Mouse (Mus musculus): ENCODE measurements around the gene Dohh. TPM values are rescaled to one million over a fixed set of nuclear protein-coding genes. Genes with fewer than 3 reads are reported as not detected.
A peak's percentile ranks its signal among the peaks of the same experiment; 100 is the strongest.

Dohh gene
- polyA plus RNA-seq, 1 experiment: 113 TPM

GRCm38 (mm10) chr10:81392270-81392669, 8.0 kb downstream of the Dohh start:
- peak overlapping the region; percentile 100 for H3K27ac ChIP-seq (ENCODE audit: insufficient read depth, low read depth, low read length)
- peaks cover 39% of the 10 kb centered on the region for H3K36me3 ChIP-seq (ENCODE audit: control insufficient read depth, insufficient read depth, low read length)
- no peaks in the 10 kb centered on the region for H3K27me3 ChIP-seq (ENCODE audit: control insufficient read depth, insufficient read depth, low read length)
- H3K4me3 ChIP-seq (ENCODE audit: low read depth, low read length): peak overlapping the region; percentile 65
- TF ChIP-seq CTCF (IDR thresholded peaks at IDR 0.05; ENCODE audit: extremely low read depth, insufficient read length, insufficient replicate concordance, low read depth, low read length) (no peak), POLR2A (IDR thresholded peaks at IDR 0.05; ENCODE audit: low read depth, low read length) (no peak; the same call in 1 of the 2 replicates)
- peaks cover 27% of the 10 kb centered on the region for H3K4me1 ChIP-seq (ENCODE audit: control insufficient read depth, insufficient read depth, insufficient read length, low read length)
- WGBS: 38% methylated on average over 6 of the region's 6 CpGs

GRCm38 (mm10) chr10:81392781-81393185, 8.6 kb downstream of the Dohh start, which contains the start of gene Smim24:
Gene Smim24 (plus strand): TSS chr10:81393051.
- peak; percentile 95; the same call in 1 of the 2 replicates for TF ChIP-seq POLR2A (IDR thresholded peaks at IDR 0.05; ENCODE audit: low read depth, low read length)
- no peak for TF ChIP-seq CTCF (IDR thresholded peaks at IDR 0.05; ENCODE audit: extremely low read depth, insufficient read length, insufficient replicate concordance, low read depth, low read length)
- H3K27ac ChIP-seq (ENCODE audit: insufficient read depth, low read depth, low read length): peak within 1 kb of the TSS; percentile 100
- 15% methylated on average over 14 of the region's 14 CpGs for whole genome bisulfite sequencing
- peak within 1 kb of the TSS; percentile 72 for H3K4me3 ChIP-seq (ENCODE audit: low read depth, low read length)
- H3K27me3 ChIP-seq (ENCODE audit: control insufficient read depth, insufficient read depth, low read length): no peaks in the 10 kb centered on the region
- H3K36me3 ChIP-seq (ENCODE audit: control insufficient read depth, insufficient read depth, low read length): peaks cover 34% of the 10 kb centered on the region
- H3K4me1 ChIP-seq (ENCODE audit: control insufficient read depth, insufficient read depth, insufficient read length, low read length): peaks cover 27% of the 10 kb centered on the region

- Histone ChIP-seq H3K27me3 (ENCODE audit: control insufficient read depth, insufficient read depth, low read length) (no peaks in the 10 kb centered on the region), H3K36me3 (ENCODE audit: control insufficient read depth, insufficient read depth, low read length) (peaks cover 27% of the 10 kb centered on the region), H3K4me3 (ENCODE audit: low read depth, low read length) (peak overlapping the region; percentile 72), H3K4me1 (ENCODE audit: control insufficient read depth, insufficient read depth, insufficient read length, low read length) (peaks cover 27% of the 10 kb centered on the region), H3K27ac (ENCODE audit: insufficient read depth, low read depth, low read length) (peak overlapping the region; percentile 99)
- TF ChIP-seq POLR2A (IDR thresholded peaks at IDR 0.05; ENCODE audit: low read depth, low read length) (no peak), CTCF (IDR thresholded peaks at IDR 0.05; ENCODE audit: extremely low read depth, insufficient read length, insufficient replicate concordance, low read depth, low read length) (no peak)
- 2% methylated on average over 19 of the region's 19 CpGs for WGBS
Measured at GRCm38 (mm10) chr10:81393456-81394063, 9.3 kb downstream of the Dohh start.

GRCm38 (mm10) chr10:81395127-81395526, 10.9 kb downstream of the Dohh start:
- Histone ChIP-seq H3K4me1 (ENCODE audit: control insufficient read depth, insufficient read depth, insufficient read length, low read length) (peaks cover 20% of the 10 kb centered on the region), H3K4me3 (ENCODE audit: low read depth, low read length) (peak overlapping the region; percentile 72)
- WGBS: 16% methylated on average over 5 of the region's 5 CpGs

GRCm38 (mm10) chr10:81395865-81396264, 11.6 kb downstream of the Dohh start:
- TF ChIP-seq POLR2A (IDR thresholded peaks at IDR 0.05; ENCODE audit: low read depth, low read length): 0 out of 2 replicates have a peak, but pooled peaks have one; percentile 15
- no peak for TF ChIP-seq CTCF (IDR thresholded peaks at IDR 0.05; ENCODE audit: extremely low read depth, insufficient read length, insufficient replicate concordance, low read depth, low read length)
- H3K27me3 ChIP-seq (ENCODE audit: control insufficient read depth, insufficient read depth, low read length): no peaks in the 10 kb centered on the region
- peak overlapping the region; percentile 72 for H3K4me3 ChIP-seq (ENCODE audit: low read depth, low read length)
- peaks cover 32% of the 10 kb centered on the region for H3K36me3 ChIP-seq (ENCODE audit: control insufficient read depth, insufficient read depth, low read length)
- WGBS: 92% methylated on average over 4 of the region's 4 CpGs
- no peak overlapping the region for H3K27ac ChIP-seq (ENCODE audit: insufficient read depth, low read depth, low read length)
- H3K4me1 ChIP-seq (ENCODE audit: control insufficient read depth, insufficient read depth, insufficient read length, low read length): peaks cover 13% of the 10 kb centered on the region; the same call in 1 of the 2 replicates

More at GRCm38 (mm10) chr10:81395127-81395526, 10.9 kb downstream of the Dohh start:
- no peaks in the 10 kb centered on the region for H3K27me3 ChIP-seq (ENCODE audit: control insufficient read depth, insufficient read depth, low read length)
- peak overlapping the region; percentile 99; the same call in 1 of the 2 replicates for H3K27ac ChIP-seq (ENCODE audit: insufficient read depth, low read depth, low read length)
- H3K36me3 ChIP-seq (ENCODE audit: control insufficient read depth, insufficient read depth, low read length): peaks cover 29% of the 10 kb centered on the region
- TF ChIP-seq POLR2A (IDR thresholded peaks at IDR 0.05; ENCODE audit: low read depth, low read length) (no peak), CTCF (IDR thresholded peaks at IDR 0.05; ENCODE audit: extremely low read depth, insufficient read length, insufficient replicate concordance, low read depth, low read length) (peak; percentile 95)

- no peaks in the 10 kb centered on the region for H3K27me3 ChIP-seq (ENCODE audit: control insufficient read depth, insufficient read depth, low read length)
- H3K36me3 ChIP-seq (ENCODE audit: control insufficient read depth, insufficient read depth, low read length): peaks cover 32% of the 10 kb centered on the region
- TF ChIP-seq CTCF (IDR thresholded peaks at IDR 0.05; ENCODE audit: extremely low read depth, insufficient read length, insufficient replicate concordance, low read depth, low read length) (no peak), POLR2A (IDR thresholded peaks at IDR 0.05; ENCODE audit: low read depth, low read length) (0 out of 2 replicates have a peak, but pooled peaks have one; percentile 18)
- 80% methylated on average over 5 of the region's 5 CpGs for WGBS
- H3K4me3 ChIP-seq (ENCODE audit: low read depth, low read length): no peak overlapping the region
- no peak overlapping the region for H3K27ac ChIP-seq (ENCODE audit: insufficient read depth, low read depth, low read length)
- H3K4me1 ChIP-seq (ENCODE audit: control insufficient read depth, insufficient read depth, insufficient read length, low read length): peaks cover 11% of the 10 kb centered on the region
Measured at GRCm38 (mm10) chr10:81396749-81397148, 12.5 kb downstream of the Dohh start.

- Histone ChIP-seq H3K4me3 (ENCODE audit: low read depth, low read length) (no peak overlapping the region), H3K27me3 (ENCODE audit: control insufficient read depth, insufficient read depth, low read length) (no peaks in the 10 kb centered on the region), H3K36me3 (ENCODE audit: control insufficient read depth, insufficient read depth, low read length) (peaks cover 28% of the 10 kb centered on the region), H3K27ac (ENCODE audit: insufficient read depth, low read depth, low read length) (no peak overlapping the region), H3K4me1 (ENCODE audit: control insufficient read depth, insufficient read depth, insufficient read length, low read length) (peaks cover 11% of the 10 kb centered on the region)
- no peak for TF ChIP-seq CTCF (IDR thresholded peaks at IDR 0.05; ENCODE audit: extremely low read depth, insufficient read length, insufficient replicate concordance, low read depth, low read length)
- no peak for TF ChIP-seq POLR2A (IDR thresholded peaks at IDR 0.05; ENCODE audit: low read depth, low read length)
- 88% methylated on average over 5 of the region's 5 CpGs for WGBS
Measured at GRCm38 (mm10) chr10:81399296-81399695, 15.1 kb downstream of the Dohh start.

All from small intestine, adult 2 months (tissue).